Comparison of ENCODE assay signal across 11 mouse cellular contexts in the genomic region with DNA sequence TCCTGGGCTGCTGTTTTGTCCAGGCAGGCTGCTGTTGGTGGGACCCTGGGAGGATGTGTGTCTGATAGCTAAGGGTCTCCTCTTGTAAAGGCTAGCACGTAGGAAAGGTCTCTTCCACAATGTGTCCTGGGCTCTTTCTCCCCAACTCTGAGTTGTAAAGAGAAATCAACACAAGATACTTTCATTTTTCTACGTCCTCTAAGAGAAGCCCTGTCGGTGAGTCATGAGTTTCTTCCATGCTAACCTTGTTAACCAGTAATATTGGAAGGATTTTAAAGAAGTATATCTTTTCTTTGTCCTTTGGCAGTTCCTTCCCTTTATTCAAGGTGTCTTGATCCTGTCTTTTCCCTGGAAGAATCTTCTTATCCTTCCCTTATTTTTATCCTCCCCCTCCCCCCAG. TPM values are rescaled to one million over a fixed set of nuclear protein-coding genes. Genes with fewer than 3 reads are reported as not detected.
DNase-seq lines count a peak whose midpoint lies in the region; ATAC-seq and TF ChIP-seq lines count a peak whose summit lies in the region.
"Had no signal": no experiment of that assay in that cellular context is flagged by ENCODE, and none has a peak within 500 bp of the region (broad histone marks: within the 10 kb centered on the region; RNA-seq: fewer than 3 reads in every experiment).

No protein-coding gene starts in this region.

- H3K79me3 ChIP-seq in C2C12 (ENCODE audit: low read depth), result peaks cover 87% of the 10 kb centered on the region

- H3K4me1 ChIP-seq in hindbrain, embryonic 13.5 days (replicated peaks), result peaks cover 51% of the 10 kb centered on the region
- 0 out of 2 replicates have a peak, but pooled peaks cover 7% of the 10 kb centered on the region for H3K4me1 ChIP-seq in hindbrain, embryonic 14.5 days (replicated peaks; ENCODE audit: control insufficient read depth, insufficient read depth, low read length)
- H3K4me1 ChIP-seq in ES-E14 (ENCODE audit: control insufficient read depth in 2 of 2, insufficient read depth in 2 of 2, low read length in 2 of 2, poor library complexity in 1 of 2), result peaks cover 10 to 43% of the 10 kb centered on the region in 2 experiments
- peaks cover 54% of the 10 kb centered on the region for H3K4me1 ChIP-seq in liver, postnatal 0 days (ENCODE audit: insufficient read depth)

- H3K9ac ChIP-seq in hindbrain, embryonic 13.5 days, result 0 out of 2 replicates have a peak overlapping the region, but pooled peaks have one; percentile 29
- no peak overlapping the region for H3K9ac ChIP-seq in hindbrain, embryonic 14.5 days
- H3K9ac ChIP-seq in ES-E14 (ENCODE audit: insufficient read depth, low read depth, low read length, poor library complexity, severe bottlenecking), result no peak overlapping the region
- 0 out of 2 replicates have a peak overlapping the region, but pooled peaks have one; percentile 21 for H3K9ac ChIP-seq in liver, postnatal 0 days (replicated peaks)
- H3K9ac ChIP-seq: intestine, embryonic 15.5 days had no signal

- no peak for DNase-seq in hindbrain, embryonic 14.5 days (ENCODE audit: low spot score)
- no peak for DNase-seq in ES-E14 (ENCODE audit: low read depth, low spot score)
- no peak for DNase-seq in liver, postnatal 0 days
- no peak for DNase-seq in adrenal gland, adult 8-10 months
- no peak for DNase-seq in right cerebral cortex, postnatal 4 days
- DNase-seq: gastrocnemius, postnatal 36 days; thymus, postnatal 25 days had no signal

- no peaks in the 10 kb centered on the region for H3K27me3 ChIP-seq in hindbrain, embryonic 13.5 days
- H3K27me3 ChIP-seq in hindbrain, embryonic 14.5 days (ENCODE audit: control insufficient read depth, insufficient read depth, low read length), result no peaks in the 10 kb centered on the region
- H3K27me3 ChIP-seq in C2C12 (ENCODE audit: control insufficient read depth, insufficient read depth, insufficient read length), result no peaks in the 10 kb centered on the region
- H3K27me3 ChIP-seq in liver, postnatal 0 days (ENCODE audit: insufficient read depth, low read length), result no peaks in the 10 kb centered on the region
- H3K27me3 ChIP-seq: intestine, embryonic 15.5 days had no signal

- ATAC-seq in hindbrain, embryonic 13.5 days (ENCODE audit: low FRiP score), result no peak
- no peak for ATAC-seq in hindbrain, embryonic 14.5 days (ENCODE audit: low FRiP score)
- no peak for ATAC-seq in liver, postnatal 0 days
- ATAC-seq: intestine, embryonic 15.5 days had no signal

- H3K27ac ChIP-seq in hindbrain, embryonic 13.5 days, result 0 out of 2 replicates have a peak overlapping the region, but pooled peaks have one; percentile 12
- H3K27ac ChIP-seq in hindbrain, embryonic 14.5 days, result no peak overlapping the region
- 0 out of 2 replicates have a peak overlapping the region, but pooled peaks have one; percentile 2 for H3K27ac ChIP-seq in ES-E14 (ENCODE audit: insufficient read depth, low read depth, low read length, poor library complexity, severe bottlenecking)
- no peak overlapping the region for H3K27ac ChIP-seq in liver, postnatal 0 days (ENCODE audit: low read depth)

- TF ChIP-seq CTCF in C2C12 (IDR thresholded peaks at IDR 0.05; ENCODE audit: control insufficient read depth, insufficient read depth, insufficient read length), result no peak
- no peak for TF ChIP-seq CTCF in liver, postnatal 0 days (IDR thresholded peaks at IDR 0.05; ENCODE audit: low read depth)

- H3K36me3 ChIP-seq in hindbrain, embryonic 13.5 days, result peaks cover 17% of the 10 kb centered on the region
- peaks cover 14% of the 10 kb centered on the region for H3K36me3 ChIP-seq in hindbrain, embryonic 14.5 days (replicated peaks; ENCODE audit: control insufficient read depth, insufficient read depth)
- H3K36me3 ChIP-seq in C2C12 (ENCODE audit: control insufficient read depth, insufficient read depth) (peaks cover 30% of the 10 kb centered on the region), ES-E14 (ENCODE audit: control insufficient read depth, insufficient read depth, low read length, poor library complexity, severe bottlenecking) (peaks cover 20% of the 10 kb centered on the region)
- peaks cover 6% of the 10 kb centered on the region for H3K36me3 ChIP-seq in liver, postnatal 0 days (replicated peaks; ENCODE audit: insufficient read depth, low read length)
- H3K36me3 ChIP-seq: intestine, embryonic 15.5 days had no signal

- WGBS in hindbrain, embryonic 13.5 days, result 52% methylated on average over 3 of the region's 3 CpGs
- WGBS in hindbrain, embryonic 14.5 days, result 60% methylated on average over 3 of the region's 3 CpGs
- WGBS in liver, postnatal 0 days (ENCODE audit: insufficient replicate concordance), result 62% methylated on average over 3 of the region's 3 CpGs

- H3ac ChIP-seq in C2C12 (ENCODE audit: control insufficient read depth, insufficient read length, low read depth), result peak overlapping the region; percentile 31

- H3K79me2 ChIP-seq in C2C12 (ENCODE audit: control insufficient read depth, insufficient read depth), result peaks cover 100% of the 10 kb centered on the region

- no peak overlapping the region for H3K4me2 ChIP-seq in hindbrain, embryonic 13.5 days
- H3K4me2 ChIP-seq in hindbrain, embryonic 14.5 days (replicated peaks), result no peak overlapping the region
- no peak overlapping the region for H3K4me2 ChIP-seq in liver, postnatal 0 days (ENCODE audit: low read depth, low read length)
- H3K4me2 ChIP-seq: intestine, embryonic 15.5 days had no signal

- no peak for TF ChIP-seq EP300 in liver, postnatal 0 days (IDR thresholded peaks at IDR 0.05; ENCODE audit: low read depth)

- H3K9me3 ChIP-seq in hindbrain, embryonic 13.5 days, result no peaks in the 10 kb centered on the region
- H3K9me3 ChIP-seq in hindbrain, embryonic 14.5 days (ENCODE audit: control insufficient read depth, low read length), result no peaks in the 10 kb centered on the region
- no peaks in the 10 kb centered on the region for H3K9me3 ChIP-seq in ES-E14 (ENCODE audit: control insufficient read depth, insufficient read depth, low read depth, low read length)
- no peaks in the 10 kb centered on the region for H3K9me3 ChIP-seq in liver, postnatal 0 days (ENCODE audit: low read length)
- H3K9me3 ChIP-seq: G1E; intestine, embryonic 15.5 days had no signal

- in situ Hi-C loops in ES-E14 (cut with MboI; ENCODE audit: low sequenced_read_pairs in 2 of 2, unreplicated experiment in 2 of 2), result no loop called here

- no peak overlapping the region for H3K4me3 ChIP-seq in hindbrain, embryonic 13.5 days
- no peak overlapping the region for H3K4me3 ChIP-seq in hindbrain, embryonic 14.5 days (replicated peaks; ENCODE audit: low read length)
- H3K4me3 ChIP-seq in C2C12 (ENCODE audit: insufficient read depth, poor library complexity, severe bottlenecking), result no peak overlapping the region
- no peak overlapping the region for H3K4me3 ChIP-seq in ES-E14 (ENCODE audit: insufficient read depth in 1 of 2, low read depth in 1 of 2, low read length in 2 of 2, poor library complexity in 1 of 2, severe bottlenecking in 1 of 2)
- H3K4me3 ChIP-seq in liver, postnatal 0 days (ENCODE audit: low read depth, low read length), result no peak overlapping the region
- H3K4me3 ChIP-seq: intestine, embryonic 15.5 days had no signal

TF ChIP-seq in C2C12, 6 proteins besides CTCF, POLR2A, EP300 and RAD21:
- TF ChIP-seq MYOD1 (IDR thresholded peaks at IDR 0.05; ENCODE audit: control insufficient read depth, insufficient read length, low read depth), result no peak
- no peak for TF ChIP-seq FOSL1 (IDR thresholded peaks at IDR 0.05; ENCODE audit: insufficient read depth, low read length, poor library complexity, severe bottlenecking)
- TF ChIP-seq CEBPB (IDR thresholded peaks at IDR 0.05; ENCODE audit: low read depth), result no peak
- no peak for TF ChIP-seq MYOG (IDR thresholded peaks at IDR 0.05; ENCODE audit: control insufficient read depth, extremely low read depth, insufficient read length)
- TF ChIP-seq USF1 (IDR thresholded peaks at IDR 0.05; ENCODE audit: low read depth), result no peak
- TF ChIP-seq MAX (IDR thresholded peaks at IDR 0.05), result no peak

TF ChIP-seq in ES-E14, 5 proteins besides CTCF, POLR2A, EP300 and RAD21:
- no peak for TF ChIP-seq MAFK (IDR thresholded peaks at IDR 0.05; ENCODE audit: insufficient read depth, low read depth, low read length)
- TF ChIP-seq CHD2 (IDR thresholded peaks at IDR 0.05; ENCODE audit: low read depth, low read length), result no peak
- no peak for TF ChIP-seq HCFC1 (IDR thresholded peaks at IDR 0.05; ENCODE audit: borderline replicate concordance, insufficient read depth, low read length)
- TF ChIP-seq ZC3H11A (IDR thresholded peaks at IDR 0.05; ENCODE audit: borderline replicate concordance, low read depth, low read length), result no peak
- TF ChIP-seq ZNF384 (IDR thresholded peaks at IDR 0.05; ENCODE audit: low read depth, low read length), result no peak
TF ChIP-seq in ES-E14: peak in this region for 0.

RNA-seq across cellular contexts. Expression of a gene that starts 9.6 kb away (rescaled TPM):
- 47.4 and 47.6 TPM in 2 replicates for polyA plus RNA-seq in hindbrain, embryonic 13.5 days (2015; fragmentation: Nextera tagmentation; extraction: Ambion mirVana)
- 48.1 and 56.4 TPM in 2 replicates for polyA plus RNA-seq in hindbrain, embryonic 14.5 days (2014; fragmentation: Nextera tagmentation; extraction: Ambion mirVana)
- 65.8 TPM for polyA plus RNA-seq in C2C12 (2012; fragmentation: generic; extraction: Trizol)
- 95.2 and 101 TPM in 2 replicates for total RNA-seq in ES-E14 (2012; rRNA removed)
- 9.1 and 10.1 TPM in 2 replicates for polyA plus RNA-seq in liver, postnatal 0 days (2015; fragmentation: Nextera tagmentation; extraction: Ambion mirVana)
- 10 to 100 TPM; 52.7 to 76.9 (median 68.2) TPM for total RNA-seq in adrenal gland, adult 8-10 months (2022)

RNA-seq across cellular contexts. Expression of a gene that starts 25.8 kb away (rescaled TPM):
- polyA plus RNA-seq in hindbrain, embryonic 13.5 days (2015; fragmentation: Nextera tagmentation; extraction: Ambion mirVana), result 8.3 and 8.8 TPM in 2 replicates
- 2.9 and 3.0 TPM in 2 replicates for polyA plus RNA-seq in hindbrain, embryonic 14.5 days (2014; fragmentation: Nextera tagmentation; extraction: Ambion mirVana)
- polyA plus RNA-seq in C2C12 (2012; fragmentation: generic; extraction: Trizol), result 12.5 TPM
- 69.8 and 78.6 TPM in 2 replicates for total RNA-seq in ES-E14 (2012; rRNA removed)
- 3.5 and 5.8 TPM in 2 replicates for polyA plus RNA-seq in liver, postnatal 0 days (2015; fragmentation: Nextera tagmentation; extraction: Ambion mirVana)
- 10 to 100 TPM in 1 of 4 experiments, 1 to 10 TPM in 3; 4.4 to 14.6 (median 5.4) TPM for total RNA-seq in adrenal gland, adult 8-10 months (2022)

Comparison
In these comparisons a context has a peak if more than half of its experiments do, and no peak if none do; other contexts are left out.
1. H3K27ac ChIP-seq: peak in hindbrain, embryonic 13.5 days (single experiment) and ES-E14 (single experiment); none in hindbrain, embryonic 14.5 days (single experiment) and liver, postnatal 0 days (single experiment).
2. H3K9ac ChIP-seq: peak in hindbrain, embryonic 13.5 days (single experiment) and liver, postnatal 0 days (single experiment); none in hindbrain, embryonic 14.5 days (single experiment) and ES-E14 (single experiment).